Comparison of ENCODE assay signal across 9 mouse cellular contexts in genomic region chr4:133688417-133689067, GRCm38 (mm10). TPM values are rescaled to one million over a fixed set of nuclear protein-coding genes. Genes with fewer than 3 reads are reported as not detected.
DNase-seq lines count a peak whose midpoint lies in the region; ATAC-seq and TF ChIP-seq lines count a peak whose summit lies in the region.
"Had no signal": no experiment of that assay in that cellular context is flagged by ENCODE, and none has a peak within 500 bp of the region (broad histone marks: within the 10 kb centered on the region; RNA-seq: fewer than 3 reads in every experiment).

No protein-coding gene starts in this region.

- no peaks in the 10 kb centered on the region for H3K27me3 ChIP-seq in forebrain, embryonic 12.5 days
- H3K27me3 ChIP-seq in forebrain, embryonic 11.5 days (ENCODE audit: control insufficient read depth, insufficient read depth, low read length) = no peaks in the 10 kb centered on the region
- H3K27me3 ChIP-seq in spleen, adult 2 months (ENCODE audit: control insufficient read depth, insufficient read depth, low read length) = no peaks in the 10 kb centered on the region
- H3K27me3 ChIP-seq in stomach, embryonic 14.5 days (ENCODE audit: control insufficient read depth, insufficient read depth, low read length) = no peaks in the 10 kb centered on the region
- no peaks in the 10 kb centered on the region for H3K27me3 ChIP-seq in midbrain, embryonic 11.5 days (ENCODE audit: control insufficient read depth, insufficient read depth, low read length)
- H3K27me3 ChIP-seq: megakaryocyte, embryonic 14.5 days had no signal

- no peak overlapping the region for H3K4me3 ChIP-seq in forebrain, embryonic 12.5 days (replicated peaks)
- no peak overlapping the region for H3K4me3 ChIP-seq in forebrain, embryonic 11.5 days (ENCODE audit: low read depth, low read length)
- no peak overlapping the region for H3K4me3 ChIP-seq in spleen, adult 2 months (ENCODE audit: extremely low read depth, insufficient read depth, insufficient read length)
- H3K4me3 ChIP-seq in stomach, embryonic 14.5 days (ENCODE audit: low read depth, low read length) = no peak overlapping the region
- no peak overlapping the region for H3K4me3 ChIP-seq in midbrain, embryonic 11.5 days (ENCODE audit: low read depth, low read length)
- H3K4me3 ChIP-seq: megakaryocyte, embryonic 14.5 days had no signal

- no peak for DNase-seq in forebrain, embryonic 11.5 days (ENCODE audit: low spot score)
- DNase-seq in spleen, adult 2 months (ENCODE audit: low read depth in 1 of 2, low spot score in 2 of 2) = no peak
- DNase-seq in spleen, postnatal 10 days (ENCODE audit: low spot score in 2 of 2) = no peak
- peak; percentile 45 for DNase-seq in heart, postnatal 4 days
- no peak for DNase-seq in cerebellum, adult 18-20 months
- DNase-seq in midbrain, embryonic 11.5 days (ENCODE audit: low spot score, missing footprints) = no peak

- H3K4me2 ChIP-seq in forebrain, embryonic 12.5 days = no peak overlapping the region
- no peak overlapping the region for H3K4me2 ChIP-seq in forebrain, embryonic 11.5 days (ENCODE audit: low read depth, low read length, severe bottlenecking)
- no peak overlapping the region for H3K4me2 ChIP-seq in stomach, embryonic 14.5 days (replicated peaks; ENCODE audit: low read depth, low read length)
- H3K4me2 ChIP-seq in midbrain, embryonic 11.5 days = no peak overlapping the region

- H3K9ac ChIP-seq in forebrain, embryonic 12.5 days = no peak overlapping the region
- no peak overlapping the region for H3K9ac ChIP-seq in forebrain, embryonic 11.5 days (ENCODE audit: low read length)
- H3K9ac ChIP-seq in stomach, embryonic 14.5 days (replicated peaks; ENCODE audit: low read depth, low read length) = no peak overlapping the region
- H3K9ac ChIP-seq in midbrain, embryonic 11.5 days (ENCODE audit: low read length) = no peak overlapping the region

- H3K27ac ChIP-seq in forebrain, embryonic 12.5 days = peak overlapping the region; percentile 5; the same call in 1 of the 2 replicates
- no peak overlapping the region for H3K27ac ChIP-seq in forebrain, embryonic 11.5 days (ENCODE audit: low read depth, low read length)
- peak overlapping the region; percentile 0; the same call in 1 of the 2 replicates for H3K27ac ChIP-seq in spleen, adult 2 months (ENCODE audit: insufficient read depth, low read length)
- H3K27ac ChIP-seq in stomach, embryonic 14.5 days (ENCODE audit: low read length) = 0 out of 2 replicates have a peak overlapping the region, but pooled peaks have one; percentile 29
- H3K27ac ChIP-seq in midbrain, embryonic 11.5 days (ENCODE audit: low read depth, low read length) = no peak overlapping the region

- no peak for ATAC-seq in forebrain, embryonic 12.5 days (ENCODE audit: low FRiP score)
- no peak for ATAC-seq in forebrain, embryonic 11.5 days (replicated peaks; ENCODE audit: low FRiP score)
- ATAC-seq in stomach, embryonic 14.5 days (ENCODE audit: insufficient number of reproducible peaks, insufficient read depth, low FRiP score, low read depth) = peak; percentile 62
- ATAC-seq in midbrain, embryonic 11.5 days (ENCODE audit: low FRiP score) = no peak

- peaks cover 8% of the 10 kb centered on the region; the same call in 1 of the 2 replicates for H3K4me1 ChIP-seq in forebrain, embryonic 12.5 days
- H3K4me1 ChIP-seq in forebrain, embryonic 11.5 days (replicated peaks; ENCODE audit: control insufficient read depth, insufficient read depth, low read length) = no peaks in the 10 kb centered on the region
- H3K4me1 ChIP-seq in spleen, adult 2 months (ENCODE audit: control insufficient read depth, insufficient read depth, insufficient read length) = no peaks in the 10 kb centered on the region
- peaks cover 29% of the 10 kb centered on the region for H3K4me1 ChIP-seq in stomach, embryonic 14.5 days (ENCODE audit: control insufficient read depth, insufficient read depth, low read length)
- H3K4me1 ChIP-seq in midbrain, embryonic 11.5 days (ENCODE audit: control insufficient read depth, insufficient read depth, low read length) = no peaks in the 10 kb centered on the region

- 84% methylated on average over 7 of the region's 7 CpGs for WGBS in forebrain, embryonic 12.5 days
- 92% methylated on average over 7 of the region's 7 CpGs for WGBS in forebrain, embryonic 11.5 days
- WGBS in spleen, adult 2 months = 53% methylated on average over 7 of the region's 7 CpGs
- 31% methylated on average over 7 of the region's 7 CpGs for WGBS in stomach, embryonic 14.5 days
- 92% methylated on average over 7 of the region's 7 CpGs for WGBS in midbrain, embryonic 11.5 days

- peaks cover 100% of the 10 kb centered on the region for H3K36me3 ChIP-seq in forebrain, embryonic 12.5 days (replicated peaks)
- H3K36me3 ChIP-seq in forebrain, embryonic 11.5 days (ENCODE audit: control insufficient read depth, insufficient read depth, low read length) = peaks cover 74% of the 10 kb centered on the region
- H3K36me3 ChIP-seq in spleen, adult 2 months (ENCODE audit: control insufficient read depth, insufficient read depth, low read length) = peaks cover 91% of the 10 kb centered on the region
- H3K36me3 ChIP-seq in stomach, embryonic 14.5 days (ENCODE audit: control insufficient read depth, insufficient read depth, low read length) = peaks cover 96% of the 10 kb centered on the region
- peaks cover 85% of the 10 kb centered on the region for H3K36me3 ChIP-seq in midbrain, embryonic 11.5 days (ENCODE audit: control insufficient read depth, insufficient read depth, low read length)

- no peak for TF ChIP-seq CTCF in spleen, adult 2 months (IDR thresholded peaks at IDR 0.05; ENCODE audit: extremely low read depth, insufficient read depth, insufficient read length, insufficient replicate concordance)

- H3K9me3 ChIP-seq in forebrain, embryonic 12.5 days = no peaks in the 10 kb centered on the region
- H3K9me3 ChIP-seq in forebrain, embryonic 11.5 days (ENCODE audit: control insufficient read depth, low read length) = no peaks in the 10 kb centered on the region
- no peaks in the 10 kb centered on the region for H3K9me3 ChIP-seq in stomach, embryonic 14.5 days (ENCODE audit: control insufficient read depth, low read depth, low read length)
- H3K9me3 ChIP-seq in midbrain, embryonic 11.5 days (ENCODE audit: control insufficient read depth, low read length) = no peaks in the 10 kb centered on the region
- H3K9me3 ChIP-seq: megakaryocyte, embryonic 14.5 days had no signal

- no peak for TF ChIP-seq POLR2A in spleen, adult 2 months (IDR thresholded peaks at IDR 0.05; ENCODE audit: low read depth, low read length)

RNA-seq across cellular contexts. Expression of gene Pigv, which starts 16.1 kb away (rescaled TPM):
- 17.3 and 18.0 TPM in 2 replicates for polyA plus RNA-seq in forebrain, embryonic 12.5 days (2016; fragmentation: Nextera tagmentation; extraction: Ambion mirVana)
- polyA plus RNA-seq in forebrain, embryonic 11.5 days (2014; fragmentation: Nextera tagmentation; extraction: Ambion mirVana) = 17.2 and 17.8 TPM in 2 replicates
- 14.5 and 16.0 TPM in 2 replicates for polyA plus RNA-seq in spleen, adult 2 months (2012; rRNA removed)
- total RNA-seq in heart, postnatal 4 days (2021) = 10 to 100 TPM in 1 of 2 experiments, 1 to 10 TPM in 1; 9.8 to 12.0 TPM
- polyA plus RNA-seq in stomach, embryonic 14.5 days (2014; fragmentation: Nextera tagmentation; extraction: Ambion mirVana) = 15.6 and 18.9 TPM in 2 replicates
- 9.6 and 12.4 TPM in 2 replicates for polyA plus RNA-seq in midbrain, embryonic 11.5 days (2014; fragmentation: Nextera tagmentation; extraction: Ambion mirVana)

RNA-seq across cellular contexts. Expression of gene Zdhhc18, which starts 38.6 kb away (rescaled TPM):
- 2.8 and 4.6 TPM in 2 replicates for polyA plus RNA-seq in forebrain, embryonic 12.5 days (2016; fragmentation: Nextera tagmentation; extraction: Ambion mirVana)
- 4.8 and 6.3 TPM in 2 replicates for polyA plus RNA-seq in forebrain, embryonic 11.5 days (2014; fragmentation: Nextera tagmentation; extraction: Ambion mirVana)
- 133 and 134 TPM in 2 replicates for polyA plus RNA-seq in spleen, adult 2 months (2012; rRNA removed)
- total RNA-seq in heart, postnatal 4 days (2021) = 10 to 100 TPM; 21.4 to 22.1 TPM
- 2.7 and 3.2 TPM in 2 replicates for polyA plus RNA-seq in stomach, embryonic 14.5 days (2014; fragmentation: Nextera tagmentation; extraction: Ambion mirVana)
- polyA plus RNA-seq in midbrain, embryonic 11.5 days (2014; fragmentation: Nextera tagmentation; extraction: Ambion mirVana) = 1.8 and 3.5 TPM in 2 replicates

Comparison
In these comparisons a context has a peak if more than half of its experiments do, and no peak if none do; other contexts are left out.
1. H3K27ac ChIP-seq: peak in forebrain, embryonic 12.5 days (single experiment), spleen, adult 2 months (single experiment) and stomach, embryonic 14.5 days (single experiment); none in forebrain, embryonic 11.5 days (single experiment) and midbrain, embryonic 11.5 days (single experiment).
2. RNA of gene Zdhhc18, which starts 38.6 kb away (polyA plus RNA-seq): 133 to 134 TPM in spleen, adult 2 months; 4.8 to 6.3 TPM in forebrain, embryonic 11.5 days, 2.8 to 4.6 TPM in forebrain, embryonic 12.5 days, 1.8 to 3.5 TPM in midbrain, embryonic 11.5 days and 2.7 to 3.2 TPM in stomach, embryonic 14.5 days; every median in the first group is over 10 times any median in the second.